Mouse (Mus musculus) ES-Bruce4 (cell line): ENCODE data around the gene Hspa2.

ENCODE experiments used
- CTCF ChIP-seq: IDR thresholded peaks from one replicate; pipeline ENCODE4 v1.8.1; 2011; ENCODE audit warnings: low read depth, low read length
- POLR2A ChIP-seq: IDR thresholded peaks from one replicate; pipeline ENCODE4 v1.8.1; 2011; ENCODE audit warnings: low read length; ENCODE audit not compliant: insufficient read depth

DNA sequence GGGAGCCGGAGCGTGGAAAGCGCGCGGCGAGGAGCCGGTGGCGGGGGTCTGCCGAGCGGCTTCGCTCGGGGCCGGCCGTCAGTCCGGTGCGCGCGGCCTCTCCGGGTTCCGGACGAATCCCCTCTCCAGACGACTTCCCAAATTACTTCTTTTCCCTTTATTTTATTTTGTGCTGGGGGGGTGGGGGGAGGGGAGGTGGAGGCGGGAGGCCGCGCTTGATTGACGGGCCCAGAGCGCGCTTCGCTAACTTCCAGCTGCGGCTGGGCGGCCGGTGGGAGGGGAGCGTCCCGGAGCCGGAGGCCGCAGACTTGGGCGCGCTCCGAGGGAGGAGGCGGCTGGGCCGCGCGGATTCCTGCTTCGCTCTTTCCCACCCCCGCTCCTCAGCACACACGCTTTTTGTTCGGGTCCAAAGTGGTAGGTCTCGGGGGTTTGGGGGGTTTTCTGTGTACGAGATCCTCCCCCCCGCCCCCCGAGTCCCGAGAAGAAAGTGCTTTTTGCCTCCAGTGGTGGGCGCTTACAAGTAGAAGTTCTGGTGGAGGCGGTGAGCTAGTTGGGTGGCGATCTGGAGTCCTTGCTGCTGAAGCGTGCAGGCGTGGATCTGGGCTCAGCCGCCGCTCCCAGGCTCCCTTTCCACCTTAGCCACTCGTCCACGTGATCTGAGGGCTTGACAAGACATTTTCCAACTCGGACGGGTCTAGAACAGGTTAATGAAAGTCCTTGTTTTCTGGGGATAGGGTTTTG, 33.0 kb upstream of the Hspa2 start:
- TF ChIP-seq POLR2A (no peak), CTCF (no peak)
